Mouse (Mus musculus): ENCODE results near the gene Cdh22. TPM values are rescaled to one million over a fixed set of nuclear protein-coding genes. Genes with fewer than 3 reads are reported as not detected.

The Cdh22 gene
- polyA plus RNA-seq, 1 experiment from 2014 or later, result 0.67 TPM

DNA sequence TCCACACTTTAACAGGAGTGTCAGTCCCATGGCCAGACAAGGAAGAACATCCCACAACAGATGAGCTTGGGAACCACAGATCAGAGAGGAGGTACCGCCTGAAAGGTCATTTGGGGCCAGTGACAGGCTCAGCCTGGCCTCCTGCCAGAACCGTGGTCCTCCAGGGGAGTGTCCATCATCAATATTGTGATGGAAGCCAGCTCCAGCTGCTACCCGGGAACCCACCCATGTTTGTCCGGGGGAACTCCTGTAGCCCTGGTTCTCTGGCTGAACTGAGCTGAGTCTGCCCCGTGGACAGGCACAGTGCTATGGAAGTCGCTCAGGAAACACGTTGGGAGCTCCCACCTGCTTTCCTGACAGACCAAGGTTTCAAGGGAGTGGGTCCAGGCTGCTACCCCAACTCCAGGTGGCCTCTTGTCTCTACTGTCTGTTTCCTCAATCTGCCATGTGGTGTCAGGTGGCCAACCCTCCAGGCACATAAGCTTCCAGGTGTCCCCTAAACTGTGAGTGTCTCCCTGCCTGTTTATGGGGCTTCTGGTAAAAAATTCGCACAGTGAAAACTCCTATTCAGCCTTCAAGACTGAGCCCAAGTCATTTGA lies 14.2 kb downstream of the Cdh22 start:
- Histone ChIP-seq H3K4me2 (ENCODE audit: low read depth, low read length) (no peak overlapping the region), H3K27me3 (ENCODE audit: control insufficient read depth, insufficient read depth, low read depth, low read length) (peaks cover 38% of the 10 kb centered on the region), H3K9me3 (ENCODE audit: control insufficient read depth, low read length) (no peaks in the 10 kb centered on the region), H3K4me3 (ENCODE audit: low read length) (no peak overlapping the region), H3K4me1 (replicated peaks; ENCODE audit: control insufficient read depth, insufficient read depth, low read length) (no peaks in the 10 kb centered on the region), H3K9ac (ENCODE audit: low read length) (no peak overlapping the region), H3K27ac (ENCODE audit: low read length) (no peak overlapping the region), H3K36me3 (ENCODE audit: control insufficient read depth, insufficient read depth, low read length) (no peaks in the 10 kb centered on the region)
- no peak for ATAC-seq (ENCODE audit: low read depth)
- 62% methylated on average over 8 of the region's 8 CpGs for WGBS

DNA sequence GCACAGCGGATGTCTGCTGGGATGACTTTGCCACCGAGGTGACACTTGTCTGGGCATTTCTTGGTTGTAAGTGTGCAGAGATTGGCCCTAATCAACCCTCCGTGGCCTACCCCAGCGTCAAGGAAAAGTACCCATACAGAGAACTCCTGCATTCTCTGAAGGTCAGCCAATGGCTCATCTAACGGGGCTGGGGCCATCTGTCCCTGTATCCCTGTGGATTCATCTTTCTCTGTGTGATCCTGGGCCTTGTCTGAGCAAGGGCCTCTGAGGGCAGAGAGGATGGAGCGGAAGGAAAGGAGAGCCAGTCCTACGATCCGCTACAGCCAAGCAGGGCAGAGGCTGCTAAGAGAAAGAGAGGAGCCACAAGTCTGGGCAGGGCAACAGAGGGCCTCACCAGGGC lies 15.7 kb downstream of the Cdh22 start:
- 84% methylated on average over 8 of the region's 8 CpGs for WGBS
- Histone ChIP-seq H3K4me1 (replicated peaks; ENCODE audit: control insufficient read depth, insufficient read depth, low read length) (no peaks in the 10 kb centered on the region; the same call in 1 of the 2 replicates), H3K9me3 (ENCODE audit: control insufficient read depth, low read length) (no peaks in the 10 kb centered on the region), H3K9ac (ENCODE audit: low read length) (no peak overlapping the region), H3K27ac (ENCODE audit: low read length) (no peak overlapping the region), H3K36me3 (ENCODE audit: control insufficient read depth, insufficient read depth, low read length) (no peaks in the 10 kb centered on the region), H3K4me3 (ENCODE audit: low read length) (no peak overlapping the region), H3K4me2 (ENCODE audit: low read depth, low read length) (no peak overlapping the region), H3K27me3 (ENCODE audit: control insufficient read depth, insufficient read depth, low read depth, low read length) (peaks cover 33% of the 10 kb centered on the region)
- ATAC-seq (ENCODE audit: low read depth), result no peak

DNA sequence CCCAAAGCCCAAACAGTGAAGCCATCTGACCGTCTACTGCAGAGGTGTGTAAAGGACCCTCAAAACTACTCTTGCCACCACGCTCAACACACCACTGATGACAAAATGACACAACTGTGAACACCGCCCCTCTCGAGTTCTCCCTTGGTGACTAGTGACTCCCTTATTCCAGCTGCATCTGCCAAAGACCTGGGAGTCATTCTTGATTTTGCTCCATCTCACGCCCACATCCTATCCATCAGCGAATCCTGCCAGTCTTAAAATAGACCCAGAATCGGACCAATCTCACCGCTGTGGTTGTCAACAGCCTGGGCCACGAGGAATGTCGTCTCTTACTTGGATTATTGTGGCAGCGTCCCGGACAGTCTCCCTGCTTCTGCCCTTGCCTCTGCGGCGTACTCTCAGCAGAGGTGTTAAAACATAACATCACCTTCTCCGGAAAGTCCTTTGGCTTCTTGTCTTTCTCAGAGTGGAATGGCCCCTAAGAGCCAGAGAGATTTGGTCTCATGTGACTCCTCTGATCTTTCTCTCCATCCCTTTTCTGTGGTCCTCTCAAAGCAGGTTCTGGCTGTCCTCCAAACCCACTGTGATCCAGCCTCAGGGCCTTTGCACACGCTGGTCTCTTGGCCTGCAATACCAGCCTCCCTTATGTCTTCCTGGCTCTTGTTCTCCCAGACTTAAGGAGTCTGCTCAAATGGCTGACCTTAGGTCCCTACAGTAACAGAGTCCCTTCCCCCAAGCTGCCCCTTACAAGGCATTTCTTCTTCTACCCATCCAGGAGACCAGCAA lies 17.1 kb downstream of the Cdh22 start:
- H3K27me3 ChIP-seq (ENCODE audit: control insufficient read depth, insufficient read depth, low read depth, low read length), result peaks cover 36% of the 10 kb centered on the region
- no peak overlapping the region for H3K27ac ChIP-seq (ENCODE audit: low read length)
- 79% methylated on average over 16 of the region's 16 CpGs for WGBS
- no peak for ATAC-seq (ENCODE audit: low read depth)
- H3K4me3 ChIP-seq (ENCODE audit: low read length), result no peak overlapping the region
- no peaks in the 10 kb centered on the region for H3K9me3 ChIP-seq (ENCODE audit: control insufficient read depth, low read length)
- no peak overlapping the region for H3K9ac ChIP-seq (ENCODE audit: low read length)
- H3K36me3 ChIP-seq (ENCODE audit: control insufficient read depth, insufficient read depth, low read length), result no peaks in the 10 kb centered on the region
- no peak overlapping the region for H3K4me2 ChIP-seq (ENCODE audit: low read depth, low read length)
- H3K4me1 ChIP-seq (replicated peaks; ENCODE audit: control insufficient read depth, insufficient read depth, low read length), result no peaks in the 10 kb centered on the region; the same call in 1 of the 2 replicates

DNA sequence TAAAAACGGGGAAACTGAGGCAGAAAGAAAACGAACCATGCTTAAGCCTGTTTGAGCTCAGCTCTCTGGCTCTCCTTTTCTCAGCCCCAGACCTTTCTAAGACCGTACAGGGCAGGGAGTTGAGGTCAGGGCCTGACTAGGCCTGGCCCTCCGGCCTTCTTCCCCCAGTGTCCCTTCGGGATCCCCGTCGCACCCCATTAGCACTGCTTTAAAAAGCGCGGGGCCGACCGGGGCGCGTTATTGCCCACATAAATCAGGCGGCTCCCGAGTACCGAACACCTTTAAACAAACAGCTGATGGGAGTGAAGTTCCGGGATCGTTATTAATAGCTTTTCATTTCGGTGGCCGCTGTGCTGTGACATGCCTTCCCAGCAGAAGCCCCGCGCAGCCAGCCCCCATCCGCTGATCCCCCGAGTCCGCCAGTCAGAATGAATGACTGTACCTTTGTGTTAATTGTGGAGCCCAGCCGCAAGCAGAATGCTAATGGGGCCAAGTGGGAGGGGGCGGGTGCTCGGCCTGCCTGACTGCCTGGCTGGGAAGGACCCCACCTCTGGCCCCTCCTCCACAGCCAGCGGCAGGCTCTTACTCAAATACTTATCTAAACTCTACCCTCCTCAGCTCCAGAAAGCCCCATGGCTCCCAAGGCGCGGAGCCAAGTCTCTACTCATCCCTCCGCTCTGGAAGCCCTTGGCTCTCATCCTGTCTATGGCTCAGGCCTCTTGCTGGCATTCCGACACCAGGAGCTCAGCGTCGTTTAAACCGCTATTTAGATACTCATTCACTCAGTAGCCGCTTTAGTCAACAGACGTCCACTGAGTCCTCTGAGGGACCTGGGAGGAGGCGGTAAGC lies 19.3 kb downstream of the Cdh22 start:
- no peak overlapping the region for H3K9ac ChIP-seq (ENCODE audit: low read length)
- ATAC-seq (ENCODE audit: low read depth), result peak; percentile 55; the same call in 1 of the 2 replicates

DNA sequence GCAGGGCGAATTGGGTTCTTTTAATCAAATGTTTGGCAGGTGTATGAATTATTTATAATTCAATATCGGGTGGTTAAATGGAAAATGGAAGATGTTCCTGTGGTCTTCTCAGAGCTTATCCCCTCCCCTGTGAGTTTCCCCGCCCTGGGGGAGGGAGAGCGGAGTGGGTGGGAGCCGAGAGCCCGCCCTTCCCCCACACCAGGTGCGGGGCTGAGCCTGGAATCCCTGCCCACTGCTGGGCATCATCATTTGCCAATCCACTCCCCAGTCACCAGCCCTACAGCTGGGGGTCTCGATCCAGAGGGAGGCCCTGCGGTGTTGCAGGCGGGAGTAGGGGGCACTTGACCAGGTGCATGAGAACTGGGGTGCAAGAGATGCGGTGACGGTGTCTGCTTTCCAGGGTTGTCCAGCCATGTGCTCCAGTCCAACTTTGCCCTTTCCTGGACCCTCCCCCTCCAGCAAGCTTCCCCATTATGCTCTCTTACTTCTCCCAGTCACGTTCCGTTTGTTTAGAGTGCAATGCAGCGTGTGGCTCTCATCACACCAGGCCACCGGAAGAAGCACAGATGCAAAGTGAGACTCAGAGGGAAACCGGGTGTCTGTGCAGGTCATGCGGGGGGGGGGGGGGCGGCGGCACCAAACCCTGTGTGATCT lies 23.1 kb downstream of the Cdh22 start:
- Histone ChIP-seq H3K27ac (ENCODE audit: low read length) (no peak overlapping the region), H3K4me3 (ENCODE audit: low read length) (no peak overlapping the region), H3K36me3 (ENCODE audit: control insufficient read depth, insufficient read depth, low read length) (no peaks in the 10 kb centered on the region), H3K4me1 (replicated peaks; ENCODE audit: control insufficient read depth, insufficient read depth, low read length) (no peaks in the 10 kb centered on the region; the same call in 1 of the 2 replicates), H3K27me3 (ENCODE audit: control insufficient read depth, insufficient read depth, low read depth, low read length) (peaks cover 59% of the 10 kb centered on the region), H3K9ac (ENCODE audit: low read length) (no peak overlapping the region), H3K4me2 (ENCODE audit: low read depth, low read length) (no peak overlapping the region), H3K9me3 (ENCODE audit: control insufficient read depth, low read length) (no peaks in the 10 kb centered on the region)
- no peak for ATAC-seq (ENCODE audit: low read depth)
- 2% methylated on average over 19 of the region's 20 CpGs for WGBS

More for the DNA sequence above, 19.3 kb downstream of the Cdh22 start:
- H3K27me3 ChIP-seq (ENCODE audit: control insufficient read depth, insufficient read depth, low read depth, low read length), result peaks cover 50% of the 10 kb centered on the region
- peak overlapping the region; percentile 42 for H3K4me2 ChIP-seq (ENCODE audit: low read depth, low read length)
- no peak overlapping the region for H3K27ac ChIP-seq (ENCODE audit: low read length)
- 3% methylated on average over 39 of the region's 39 CpGs for WGBS
- H3K36me3 ChIP-seq (ENCODE audit: control insufficient read depth, insufficient read depth, low read length), result no peaks in the 10 kb centered on the region
- 0 out of 2 replicates have a peak overlapping the region, but pooled peaks have one; percentile 17 for H3K4me3 ChIP-seq (ENCODE audit: low read length)
- H3K4me1 ChIP-seq (replicated peaks; ENCODE audit: control insufficient read depth, insufficient read depth, low read length), result no peaks in the 10 kb centered on the region; the same call in 1 of the 2 replicates
- H3K9me3 ChIP-seq (ENCODE audit: control insufficient read depth, low read length), result no peaks in the 10 kb centered on the region

DNA sequence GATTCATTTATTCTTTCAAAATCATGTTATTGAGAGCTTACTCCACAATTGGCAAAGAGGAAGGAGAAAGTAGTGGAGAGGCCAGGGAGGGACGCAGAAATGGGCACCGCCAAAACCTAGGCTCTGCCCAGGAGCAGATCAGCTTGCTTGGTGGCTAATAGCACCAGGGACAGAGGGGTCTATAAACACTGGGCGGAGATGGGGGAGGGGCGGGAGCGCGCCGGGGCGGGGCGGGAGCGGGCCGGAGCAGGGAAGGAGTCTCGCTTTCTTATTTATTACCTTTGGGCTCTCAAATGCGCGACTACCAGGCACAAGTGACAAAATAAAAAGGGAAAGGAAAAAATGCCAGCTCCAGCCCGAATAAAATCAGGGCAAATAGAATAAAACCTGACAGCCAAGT lies 23.7 kb downstream of the Cdh22 start:
- no peak overlapping the region for H3K4me3 ChIP-seq (ENCODE audit: low read length)
- no peak for ATAC-seq (ENCODE audit: low read depth)
- H3K4me1 ChIP-seq (replicated peaks; ENCODE audit: control insufficient read depth, insufficient read depth, low read length), result no peaks in the 10 kb centered on the region; the same call in 1 of the 2 replicates
- H3K36me3 ChIP-seq (ENCODE audit: control insufficient read depth, insufficient read depth, low read length), result no peaks in the 10 kb centered on the region
- H3K4me2 ChIP-seq (ENCODE audit: low read depth, low read length), result no peak overlapping the region
- H3K9me3 ChIP-seq (ENCODE audit: control insufficient read depth, low read length), result no peaks in the 10 kb centered on the region
- under 1% methylated on average over 15 of the region's 15 CpGs for WGBS
- no peak overlapping the region for H3K9ac ChIP-seq (ENCODE audit: low read length)
- H3K27me3 ChIP-seq (ENCODE audit: control insufficient read depth, insufficient read depth, low read depth, low read length), result peaks cover 53% of the 10 kb centered on the region
- H3K27ac ChIP-seq (ENCODE audit: low read length), result no peak overlapping the region

DNA sequence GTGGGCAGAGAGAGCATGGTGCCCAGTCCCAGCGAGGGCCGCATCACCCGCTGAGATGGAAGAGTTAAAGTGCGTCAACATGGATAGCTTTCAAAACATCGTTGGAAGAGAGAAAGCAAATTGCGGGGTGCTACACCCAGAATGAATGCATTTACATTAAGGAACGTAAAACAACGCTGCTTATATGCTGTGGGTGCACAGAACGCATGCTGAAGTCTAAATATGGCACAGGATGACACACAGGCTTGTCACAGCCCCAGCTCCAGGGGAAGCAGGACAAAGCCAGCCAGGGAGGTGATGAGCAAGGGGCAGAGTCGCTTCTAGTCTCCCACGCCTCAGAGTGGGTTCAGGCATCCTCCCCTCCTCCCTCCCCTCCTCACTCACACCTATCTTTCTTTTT lies 27.0 kb downstream of the Cdh22 start:
- ATAC-seq (ENCODE audit: low read depth), result no peak
- Histone ChIP-seq H3K27me3 (ENCODE audit: control insufficient read depth, insufficient read depth, low read depth, low read length) (peaks cover 36% of the 10 kb centered on the region), H3K36me3 (ENCODE audit: control insufficient read depth, insufficient read depth, low read length) (no peaks in the 10 kb centered on the region), H3K4me1 (replicated peaks; ENCODE audit: control insufficient read depth, insufficient read depth, low read length) (no peaks in the 10 kb centered on the region), H3K27ac (ENCODE audit: low read length) (no peak overlapping the region), H3K4me2 (ENCODE audit: low read depth, low read length) (no peak overlapping the region), H3K4me3 (ENCODE audit: low read length) (no peak overlapping the region), H3K9me3 (ENCODE audit: control insufficient read depth, low read length) (no peaks in the 10 kb centered on the region), H3K9ac (ENCODE audit: low read length) (no peak overlapping the region)
- WGBS, result 53% methylated on average over 11 of the region's 11 CpGs

DNA sequence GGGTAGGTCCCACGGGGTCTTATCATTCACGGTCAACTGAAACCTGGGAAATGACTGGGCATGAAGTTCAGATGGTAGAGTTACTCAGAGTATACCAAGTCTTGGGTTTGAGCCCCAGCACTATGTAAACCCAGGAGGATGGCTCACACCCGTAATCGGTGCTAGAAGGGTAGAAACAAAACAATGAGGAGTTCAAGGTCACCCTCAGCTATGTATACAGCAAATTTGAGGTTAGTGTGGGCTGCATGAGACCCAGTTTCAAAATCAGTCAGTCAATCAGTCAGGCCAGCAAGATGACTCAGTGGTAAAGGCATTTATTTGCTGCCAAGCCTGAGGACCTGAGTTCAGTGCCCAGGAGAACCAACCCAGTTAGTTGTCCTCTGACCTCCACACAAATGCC lies 27.6 kb downstream of the Cdh22 start:
- WGBS, result 62% methylated on average over 4 of the region's 4 CpGs
- peaks cover 34% of the 10 kb centered on the region for H3K27me3 ChIP-seq (ENCODE audit: control insufficient read depth, insufficient read depth, low read depth, low read length)
- H3K9me3 ChIP-seq (ENCODE audit: control insufficient read depth, low read length), result no peaks in the 10 kb centered on the region
- H3K4me1 ChIP-seq (replicated peaks; ENCODE audit: control insufficient read depth, insufficient read depth, low read length), result no peaks in the 10 kb centered on the region; the same call in 1 of the 2 replicates
- no peak overlapping the region for H3K27ac ChIP-seq (ENCODE audit: low read length)
- H3K9ac ChIP-seq (ENCODE audit: low read length), result no peak overlapping the region
- no peak overlapping the region for H3K4me2 ChIP-seq (ENCODE audit: low read depth, low read length)
- no peak overlapping the region for H3K4me3 ChIP-seq (ENCODE audit: low read length)
- ATAC-seq (ENCODE audit: low read depth), result no peak
- H3K36me3 ChIP-seq (ENCODE audit: control insufficient read depth, insufficient read depth, low read length), result no peaks in the 10 kb centered on the region

Data from lung, embryonic 16.5 days (tissue).